Mouse (Mus musculus) mature B cell (primary cell): ENCODE data around the gene Cfap69.

Experiments
- in situ Hi-C: fragments of 300-500 bp; cut with MboI; formaldehyde crosslinking; loops from 2 replicates; pipeline ENCODE4 v1.14.3; 2019

Gene Cfap69

DNA sequence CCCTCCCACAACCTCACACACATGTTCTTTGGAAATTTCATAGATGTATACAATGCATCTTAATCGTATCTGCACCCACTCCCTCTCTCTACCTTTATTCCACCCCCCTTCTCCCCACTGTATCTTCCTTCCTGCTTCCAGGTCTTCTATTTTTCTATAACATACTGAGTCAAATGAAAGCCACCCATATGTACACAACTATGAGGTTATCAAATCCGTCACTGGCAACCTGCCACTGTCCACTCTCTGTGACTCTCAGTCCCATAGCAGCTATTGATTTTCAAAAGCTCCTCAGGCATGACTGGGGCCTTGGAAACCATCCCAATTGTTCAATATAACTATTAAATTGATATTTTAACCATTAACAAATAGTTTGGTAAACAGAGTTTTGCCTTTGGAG, 6.1 kb downstream of the Cfap69 start:
- in situ Hi-C loops, result no loop called here

DNA sequence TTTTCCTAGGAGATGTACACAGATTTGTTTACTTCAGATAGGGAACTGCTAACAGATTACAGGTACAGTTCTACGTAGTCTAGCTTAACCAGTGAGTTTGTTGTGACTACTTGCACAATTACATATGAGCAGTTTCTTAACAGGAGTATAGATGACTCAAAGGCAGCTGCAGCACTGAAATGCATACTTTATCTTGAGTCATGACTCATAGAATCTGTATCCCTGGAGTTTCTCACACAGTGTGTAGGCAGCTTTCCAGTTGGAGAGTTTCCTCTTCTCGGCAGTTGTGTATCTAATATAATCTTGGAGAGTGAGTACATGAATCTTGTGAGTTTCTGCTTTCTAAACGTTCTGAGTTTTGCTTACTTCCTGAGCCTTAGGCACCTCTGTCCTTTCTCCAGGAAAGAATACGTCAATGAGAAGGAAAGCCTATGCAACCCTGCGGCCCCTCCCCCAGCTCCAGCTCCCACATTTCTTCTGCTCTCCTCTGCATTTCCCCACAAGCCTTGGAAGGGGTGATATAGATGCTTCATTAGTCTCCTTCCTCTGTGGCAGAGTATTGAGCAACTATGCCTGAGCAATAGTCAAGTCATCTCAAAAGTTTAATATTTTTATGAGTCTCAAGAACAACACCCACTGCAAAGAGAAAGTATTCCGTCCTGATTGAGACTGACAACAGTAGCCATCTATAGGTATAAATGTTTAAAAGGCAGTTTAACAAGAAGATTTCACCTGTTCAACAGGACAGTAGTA, 15.0 kb downstream of the Cfap69 start:
- in situ Hi-C loops, result no loop called here

DNA sequence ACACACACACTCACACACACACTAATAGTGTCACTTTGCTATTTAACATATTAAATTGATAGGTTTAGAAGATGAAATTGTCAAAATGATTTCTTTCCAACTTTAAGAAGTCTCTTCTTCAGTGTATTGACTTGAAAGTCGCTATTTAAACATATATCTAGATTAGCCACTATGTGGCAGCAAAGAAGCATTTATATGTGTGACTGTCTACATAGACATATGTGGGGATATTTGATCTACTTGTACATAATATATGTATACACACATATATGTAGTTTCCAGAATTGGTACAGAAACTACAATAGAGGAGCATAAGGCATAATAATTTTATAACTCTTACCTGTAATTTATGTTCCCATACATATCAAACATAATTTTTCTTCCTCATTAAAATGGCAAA, 17.9 kb downstream of the Cfap69 start:
- in situ Hi-C loops, result no loop called here

DNA sequence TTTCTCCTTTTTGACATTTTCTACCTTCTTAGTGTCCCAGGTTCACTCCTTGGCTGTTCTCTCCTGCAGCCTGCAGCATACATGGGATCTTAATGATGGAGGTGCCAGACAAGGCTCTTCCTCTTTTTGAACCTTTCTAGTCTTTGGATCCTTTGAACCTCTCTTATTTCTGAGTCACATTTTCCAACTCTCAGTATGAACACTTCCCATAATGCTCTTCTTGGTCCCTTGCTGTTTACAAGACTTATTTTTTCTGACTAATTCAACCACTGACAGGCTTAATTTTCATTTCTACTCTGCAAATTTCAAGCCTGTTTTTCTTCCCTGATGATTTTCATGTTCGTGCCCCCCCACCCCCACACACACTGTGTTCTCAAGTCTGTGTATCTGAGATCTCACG, 25.5 kb downstream of the Cfap69 start:
- in situ Hi-C loops, result no loop called here

DNA sequence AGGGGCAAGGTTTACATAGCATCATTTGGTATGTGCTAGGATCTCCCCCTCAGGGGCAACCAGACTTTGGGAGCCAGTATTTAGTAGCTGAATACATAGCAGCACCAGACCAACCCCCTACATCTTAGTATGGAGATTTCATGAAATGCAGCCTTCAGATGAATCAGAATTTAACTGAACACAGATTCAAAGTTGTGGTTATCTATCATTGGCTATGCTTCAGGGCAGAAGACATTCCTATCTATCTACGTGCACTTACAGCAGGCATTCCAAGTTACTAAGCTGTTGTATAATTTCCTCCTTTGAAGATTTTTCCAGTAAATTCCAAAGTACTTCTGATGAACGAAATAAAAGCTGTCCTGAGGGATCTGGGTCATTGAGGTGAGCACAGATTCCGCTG, 38.5 kb downstream of the Cfap69 start:
- in situ Hi-C loops, result no loop called here

DNA sequence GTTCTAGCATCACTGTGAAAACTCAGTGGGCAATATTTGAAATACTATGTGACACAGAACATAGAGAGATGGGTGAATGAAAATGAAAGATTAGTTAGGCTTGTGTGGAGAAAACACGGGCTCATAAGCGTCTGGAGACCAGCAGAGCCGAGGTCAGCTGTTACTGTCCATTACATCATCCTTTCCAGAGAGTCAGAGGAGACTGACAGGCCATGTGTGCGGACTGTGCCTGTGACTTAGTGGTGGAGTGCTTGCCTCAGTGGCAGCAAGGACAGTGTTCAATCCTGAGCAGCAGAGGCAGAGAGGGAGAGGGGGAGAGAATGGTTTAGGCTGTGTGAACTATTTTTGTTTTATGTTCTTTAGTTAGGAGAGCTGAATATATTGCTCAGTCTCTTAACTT, 45.7 kb downstream of the Cfap69 start:
- in situ Hi-C loops, result no loop called here

DNA sequence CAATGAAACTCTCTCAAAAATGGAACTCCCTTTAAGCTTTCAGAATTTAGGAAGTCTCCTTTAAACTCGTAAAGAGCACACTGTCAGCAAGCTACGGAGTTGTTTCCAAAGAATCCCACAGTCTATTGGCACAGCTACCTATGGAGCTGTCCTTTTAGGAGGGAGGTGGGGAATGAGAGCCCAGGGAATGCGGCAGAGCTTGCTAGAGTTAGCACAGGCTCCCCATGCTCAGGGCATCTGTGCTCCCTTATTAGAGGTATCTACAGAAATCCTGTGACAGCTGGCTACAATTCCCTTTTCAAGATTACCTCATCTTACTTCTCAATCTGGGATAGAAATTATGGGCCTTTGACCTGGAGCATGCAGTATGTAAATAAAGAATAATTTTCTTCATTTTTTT, 53.5 kb downstream of the Cfap69 start:
- in situ Hi-C loops, result no loop called here

DNA sequence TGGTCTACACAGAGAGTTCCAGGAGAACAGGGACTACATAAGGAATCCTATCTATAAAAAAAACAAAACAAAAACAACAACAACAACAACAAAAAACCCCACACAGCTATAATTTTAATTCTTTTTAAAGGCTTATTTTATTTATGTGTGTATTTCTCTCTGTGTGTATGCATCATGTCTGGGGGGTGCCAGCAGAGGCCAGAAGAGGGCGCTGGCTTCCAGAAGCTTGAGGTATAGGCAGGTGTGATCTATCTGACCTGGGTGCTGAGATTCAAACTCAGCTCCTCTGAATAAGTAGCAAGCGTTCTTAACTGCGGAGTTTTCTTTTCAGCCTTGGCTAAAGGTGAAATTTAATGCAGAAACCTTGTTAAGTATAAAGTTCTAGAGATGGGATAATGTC, 76.4 kb downstream of the Cfap69 start:
- in situ Hi-C loops, result no loop called here

DNA sequence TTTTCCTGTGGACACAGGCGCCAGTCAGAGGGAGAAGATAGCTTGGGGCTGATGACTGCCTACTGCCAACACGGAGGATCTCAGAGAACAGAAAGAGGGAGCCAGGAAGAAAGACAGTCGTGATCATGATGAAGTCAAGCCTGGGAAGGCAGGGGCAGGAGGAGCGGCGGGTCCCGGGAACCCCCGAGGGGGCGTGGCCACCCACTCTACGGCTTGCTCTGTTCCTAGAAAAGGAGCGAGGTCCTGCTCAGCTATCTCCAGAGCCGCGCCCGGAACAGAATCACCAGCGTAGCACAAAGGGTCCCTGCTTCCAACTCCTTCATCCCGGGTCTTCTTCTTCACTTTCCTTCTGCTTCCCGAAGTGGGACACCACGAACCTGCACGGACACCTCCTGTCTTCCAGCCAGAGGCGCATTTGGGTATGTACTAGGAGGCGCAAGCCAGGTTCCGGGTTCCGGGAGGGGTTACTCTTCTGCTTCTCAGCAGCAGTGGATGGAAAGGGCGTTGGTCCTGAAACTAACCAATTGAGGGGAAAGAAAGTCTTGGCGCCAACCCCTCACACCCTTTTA, 90.2 kb downstream of the Cfap69 start, which contains the start of gene Gm8773:
Gene Gm8773 (plus strand): TSS at position 51 of the 569 bp plus-strand sequence.
- in situ Hi-C loops, result no loop called here

DNA sequence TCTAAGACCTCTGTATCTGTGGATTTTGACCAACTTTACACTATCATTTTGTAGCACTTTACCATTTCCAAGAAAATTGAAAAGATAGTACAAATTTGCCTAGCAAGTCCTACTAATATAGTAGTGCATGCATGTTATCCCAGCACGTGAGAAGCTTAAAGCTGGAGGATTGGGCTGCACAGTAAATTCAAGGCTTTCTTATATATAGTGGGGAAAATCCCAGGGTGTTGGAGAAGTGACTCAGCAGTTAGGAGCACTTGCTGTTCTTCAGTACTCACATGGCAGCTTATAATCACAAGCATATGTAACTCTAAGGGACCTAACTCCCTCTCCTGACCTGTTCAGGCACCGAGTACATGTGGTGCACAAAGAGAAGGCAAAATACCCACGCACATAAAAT, 101.6 kb downstream of the Cfap69 start:
- in situ Hi-C loops, result no loop called here

DNA sequence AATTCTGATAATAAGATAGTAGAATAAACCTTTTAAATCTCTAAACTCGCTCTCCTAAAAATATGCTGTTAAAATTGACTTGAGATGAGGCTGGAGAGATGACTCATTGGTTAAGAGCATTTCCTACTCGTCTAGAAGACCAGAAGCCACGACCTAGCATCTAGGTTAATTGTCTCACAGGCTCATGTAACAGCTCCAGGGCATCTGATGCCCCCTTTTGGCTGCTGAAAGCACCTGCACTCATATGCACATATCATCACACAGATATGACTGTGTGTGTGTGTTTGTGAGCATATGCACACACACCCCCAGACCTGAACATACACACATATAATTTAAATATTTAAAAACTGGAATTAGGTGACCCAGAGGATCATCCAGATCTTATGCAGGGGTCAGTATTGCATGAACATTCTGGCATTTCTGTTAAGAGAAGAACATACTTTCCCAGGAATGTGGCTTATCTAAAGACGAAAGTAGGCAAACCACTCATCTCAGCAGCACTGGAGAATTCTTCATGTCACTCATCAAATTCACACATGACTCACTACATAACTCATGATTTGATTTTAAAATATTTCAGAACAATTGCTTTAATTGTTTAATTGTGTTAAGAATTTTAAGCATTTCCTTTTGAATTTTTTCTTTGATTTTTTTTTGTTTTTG, 102.9 kb downstream of the Cfap69 start:
- in situ Hi-C loops, result no loop called here

DNA sequence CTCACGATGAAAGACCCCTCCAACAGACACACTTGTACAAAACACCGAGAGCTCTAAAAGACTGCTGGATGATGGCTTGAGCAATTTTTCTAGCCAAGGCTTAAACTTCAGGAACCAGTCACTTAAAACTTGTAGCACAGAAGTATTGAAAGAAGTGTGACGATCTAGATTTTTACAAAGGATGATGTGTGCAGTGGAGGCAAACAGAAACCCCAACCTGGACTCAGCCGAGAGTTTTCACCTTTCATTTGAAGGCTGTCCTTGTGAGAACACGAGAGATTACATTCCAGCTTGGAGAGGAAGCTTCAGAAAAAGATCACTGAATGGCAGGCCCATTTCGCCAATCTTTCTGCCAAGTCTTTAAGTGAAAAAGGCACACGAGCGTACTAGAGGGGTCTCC, 104.2 kb downstream of the Cfap69 start:
- in situ Hi-C loops, result no loop called here

DNA sequence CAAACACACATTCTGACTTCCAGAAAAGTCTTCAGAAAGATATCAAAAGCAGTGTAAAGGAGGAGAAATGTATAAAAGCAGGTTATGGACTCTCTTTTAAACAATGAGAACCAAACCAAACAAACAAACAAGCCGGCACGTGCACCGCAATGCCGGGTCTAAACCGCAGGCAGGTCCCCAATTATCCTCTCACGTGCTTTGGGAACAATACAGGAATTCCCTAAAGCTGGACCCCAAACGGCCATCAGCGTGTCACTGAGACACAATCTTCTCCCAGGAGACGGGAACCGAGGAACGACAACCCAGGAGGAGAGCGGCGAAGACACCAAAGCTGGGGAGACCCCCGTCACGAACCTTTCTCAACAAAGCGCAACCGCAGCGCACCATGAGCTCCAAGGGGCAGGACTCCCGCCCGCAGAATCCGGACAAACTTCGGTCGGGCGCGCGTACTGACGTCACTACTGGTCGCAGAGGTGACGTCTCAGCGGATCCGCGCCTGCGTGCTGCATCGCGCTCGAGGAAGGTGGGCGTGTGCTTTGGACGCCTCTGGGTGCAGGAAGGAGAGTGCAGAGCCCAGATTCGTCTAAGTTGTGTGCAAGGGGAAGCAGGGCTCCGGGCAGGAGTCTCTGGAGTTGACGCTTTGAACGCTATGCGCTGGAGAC, 104.8 kb downstream of the Cfap69 start, which contains the start of gene Gtpbp10:
Gene Gtpbp10 (minus strand): TSS at position 460 of the 662 bp plus-strand sequence.
- in situ Hi-C loops, result no loop called here

DNA sequence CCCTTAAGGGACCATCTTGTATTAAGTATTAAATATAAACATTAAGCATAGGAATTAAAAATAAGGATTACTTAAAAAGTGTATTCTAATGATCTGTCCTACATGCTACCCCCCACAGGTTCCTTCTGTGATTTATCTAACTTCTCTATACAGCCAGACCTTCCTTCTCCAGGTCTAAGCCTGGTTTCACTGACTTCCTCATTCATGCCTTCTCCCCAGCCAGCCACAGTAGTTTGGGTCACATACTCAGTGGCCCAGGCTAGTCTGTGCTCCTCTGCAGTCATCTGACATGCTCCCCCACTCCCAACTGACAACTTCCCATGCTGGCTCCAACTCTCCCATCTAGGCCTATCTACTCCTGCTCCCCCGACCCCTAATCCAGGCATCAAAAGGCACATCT, 112.9 kb downstream of the Cfap69 start:
- in situ Hi-C loops, result no loop called here

DNA sequence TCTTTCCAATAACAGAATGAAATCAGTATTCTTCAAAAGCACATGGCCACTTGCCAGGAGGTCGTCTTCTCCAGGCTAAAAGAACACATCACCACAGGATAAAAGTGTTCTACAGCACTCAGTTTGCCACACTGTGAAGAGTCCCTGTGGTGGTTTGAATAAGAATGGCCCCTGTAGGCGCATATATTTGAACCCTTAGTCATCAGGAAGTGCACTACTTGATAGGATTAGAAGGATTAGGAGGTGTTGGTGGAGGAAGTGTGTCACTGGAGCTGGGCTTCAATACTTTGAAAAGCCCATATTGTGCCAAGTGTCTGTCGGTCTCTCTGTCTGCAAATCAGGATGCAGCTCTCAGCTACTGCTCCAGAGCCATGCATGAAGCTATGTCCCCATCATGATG, 123.7 kb downstream of the Cfap69 start:
- in situ Hi-C loops, result no loop called here

DNA sequence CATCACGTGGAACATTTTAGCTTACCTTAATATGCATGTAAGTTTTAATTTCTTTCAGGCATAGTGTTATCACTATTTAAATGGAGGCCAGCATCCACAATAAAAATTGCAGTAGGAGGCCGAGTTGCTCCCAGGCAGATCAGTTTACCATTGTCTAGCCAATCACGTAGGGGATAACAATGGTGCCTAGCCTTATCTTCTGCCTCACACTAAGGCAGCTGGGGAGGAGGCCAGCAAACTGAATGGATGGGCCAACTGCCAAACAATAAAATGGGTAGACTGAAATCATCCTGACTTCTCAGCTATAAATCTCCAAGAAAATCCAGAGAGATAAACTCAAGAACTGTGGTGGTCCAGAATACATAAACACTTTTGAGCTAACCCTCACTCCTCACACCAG, 124.3 kb downstream of the Cfap69 start:
- in situ Hi-C loops, result no loop called here

DNA sequence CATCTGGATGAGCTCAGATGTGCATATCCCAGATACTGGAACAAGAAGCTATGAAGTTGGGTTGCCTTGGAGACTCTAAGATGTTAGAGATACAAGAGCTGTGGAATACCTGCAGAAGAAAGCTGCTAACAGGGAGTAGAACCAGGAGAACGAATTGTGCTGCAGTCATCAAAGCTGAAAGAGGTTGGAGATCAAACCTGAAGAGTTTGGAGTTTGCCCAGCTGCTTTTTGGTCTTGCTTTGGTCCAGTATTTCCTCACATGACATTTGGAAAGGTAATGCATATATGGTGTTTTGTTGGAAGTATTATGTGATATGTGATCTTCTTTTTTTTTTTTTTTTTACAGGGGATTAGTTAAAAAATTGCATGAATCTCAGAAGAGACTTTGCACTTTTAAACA, 127.9 kb downstream of the Cfap69 start:
- in situ Hi-C loops, result no loop called here

DNA sequence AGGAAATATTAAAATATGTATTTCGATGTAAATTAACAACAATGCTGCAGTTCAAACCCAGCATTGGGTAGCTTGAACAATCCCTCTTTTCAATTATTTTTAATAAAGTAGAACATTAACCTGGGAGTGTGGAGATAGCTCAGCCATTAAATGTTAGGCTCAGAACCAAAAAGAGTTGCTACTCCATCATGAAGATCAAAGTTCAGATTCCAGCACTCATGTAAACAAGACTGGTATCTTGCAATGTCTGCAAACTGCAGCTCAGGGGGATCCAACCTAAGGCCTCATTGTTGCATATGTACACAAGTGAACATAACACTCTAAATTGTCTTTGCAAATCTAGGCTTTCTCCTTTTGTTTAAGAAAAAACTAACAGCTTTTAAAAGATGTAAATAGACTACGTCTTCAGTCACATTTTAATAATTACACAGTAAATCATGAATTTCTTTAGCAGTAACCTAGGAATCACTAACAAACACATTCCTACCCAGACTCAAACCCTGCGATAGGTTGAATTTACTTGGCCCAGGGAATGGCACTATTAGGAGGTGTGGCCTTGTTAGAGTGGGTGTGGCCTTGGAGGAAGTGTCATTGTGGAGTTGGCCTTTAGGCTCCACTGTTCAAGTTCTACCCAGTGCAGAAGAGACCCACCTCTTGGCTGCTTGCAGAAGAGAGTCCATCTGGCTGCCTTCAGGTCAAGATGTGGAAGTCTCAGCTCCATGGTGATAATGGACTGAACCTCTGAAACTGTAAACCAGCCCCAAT, 130.2 kb downstream of the Cfap69 start:
- in situ Hi-C loops, result no loop called here
